Mouse (Mus musculus) lung, embryonic 16.5 days (tissue): ENCODE data around the gene Edn1. TPM values are rescaled to one million over a fixed set of nuclear protein-coding genes. Genes with fewer than 3 reads are reported as not detected.

ENCODE experiments used
- ATAC-seq: fragments of 200-750 bp; cut with Nextera tagmentation; 2 replicates; pipeline ENCODE4 v1.8.0; 2017; ENCODE audit warnings: low read depth, mild to moderate bottlenecking, moderate library complexity
- H3K27ac ChIP-seq: fragments of 300-500 bp; sonication (generic); 2 replicates; pipeline ENCODE4 v1.5.1; 2014; ENCODE audit warnings: mild to moderate bottlenecking, control low read depth, low read length
- H3K27me3 ChIP-seq: fragments of 300-500 bp; sonication (generic); 2 replicates; pipeline ENCODE4 v1.6.1; 2014; ENCODE audit warnings: low read depth, low read length, mixed read lengths; ENCODE audit not compliant: control insufficient read depth, insufficient read depth
- H3K36me3 ChIP-seq: fragments of 300-500 bp; sonication (generic); 2 replicates; pipeline ENCODE4 v1.6.1; 2014; ENCODE audit warnings: low read length; ENCODE audit not compliant: control insufficient read depth, insufficient read depth
- H3K4me1 ChIP-seq: fragments of 300-500 bp; sonication (generic); replicated peaks from 2 replicates; pipeline ENCODE4 v1.6.1; 2014; ENCODE audit warnings: low read length, mixed read lengths; ENCODE audit not compliant: control insufficient read depth, insufficient read depth
- H3K4me2 ChIP-seq: fragments of 300-500 bp; sonication (generic); 2 replicates; pipeline ENCODE4 v1.6.1; 2014; ENCODE audit warnings: low read depth, low read length, control low read depth
- H3K4me3 ChIP-seq: fragments of 300-500 bp; sonication (generic); 2 replicates; pipeline ENCODE4 v1.5.1; 2014; ENCODE audit warnings: mild to moderate bottlenecking, low read length, control low read depth
- H3K9ac ChIP-seq: fragments of 300-500 bp; sonication (generic); 2 replicates; pipeline ENCODE4 v1.6.1; 2014; ENCODE audit warnings: low read length, control low read depth
- H3K9me3 ChIP-seq: fragments of 300-500 bp; sonication (generic); 2 replicates; pipeline ENCODE4 v1.6.1; 2016; ENCODE audit warnings: low read length; ENCODE audit not compliant: control insufficient read depth
- WGBS: fragments of 180-500 bp; shearing (Covaris S2); extraction: QIAGEN DNeasy Blood & Tissue Kit; methylation state at CpG from one replicate; pipeline ENCODE4 v1.1.7; 2014; 5-methylcytosine and 5-hydroxymethylcytosine counted together
- polyA plus RNA-seq: library from polyadenylated mRNA; unstranded; fragments of >200 nt; fragmentation: Nextera tagmentation; extraction: Ambion mirVana; gene quantifications from 2 replicates; pipeline ENCODE4 v1.2.1, GENCODE M21; 2015

Edn1 gene
- polyA plus RNA-seq = 7.7 and 9.2 TPM in 2 replicates

GRCm38 (mm10) chr13:42301161-42301721, at the start of gene Edn1:
TSS of gene Edn1 (plus strand) at chr13:42301476.
- H3K27ac ChIP-seq = peak within 1 kb of the TSS; percentile 38
- H3K4me2 ChIP-seq = peak within 1 kb of the TSS; percentile 85
- WGBS = under 1% methylated on average over 26 of the region's 26 CpGs
- peak within 1 kb of the TSS; percentile 63 for H3K9ac ChIP-seq
- H3K27me3 ChIP-seq = no peaks in the 10 kb centered on the region
- peak; percentile 74 for ATAC-seq
- peaks cover 17% of the 10 kb centered on the region for H3K4me1 ChIP-seq
- no peaks in the 10 kb centered on the region for H3K36me3 ChIP-seq
- no peaks in the 10 kb centered on the region for H3K9me3 ChIP-seq
- peak within 1 kb of the TSS; percentile 59 for H3K4me3 ChIP-seq

GRCm38 (mm10) chr13:42253821-42254220, 47.5 kb upstream of the Edn1 start:
- 73% methylated on average over 5 of the region's 5 CpGs for WGBS
- Histone ChIP-seq H3K9me3 (peaks cover 5% of the 10 kb centered on the region; the same call in 1 of the 2 replicates), H3K4me2 (no peak overlapping the region), H3K4me3 (no peak overlapping the region), H3K27me3 (no peaks in the 10 kb centered on the region), H3K4me1 (no peaks in the 10 kb centered on the region), H3K9ac (no peak overlapping the region), H3K27ac (no peak overlapping the region), H3K36me3 (no peaks in the 10 kb centered on the region)
- ATAC-seq = no peak

GRCm38 (mm10) chr13:42255105-42255504, 46.2 kb upstream of the Edn1 start:
- H3K9ac ChIP-seq = no peak overlapping the region
- no peaks in the 10 kb centered on the region for H3K4me1 ChIP-seq
- H3K27ac ChIP-seq = no peak overlapping the region
- H3K27me3 ChIP-seq = no peaks in the 10 kb centered on the region
- no peak overlapping the region for H3K4me2 ChIP-seq
- no peak overlapping the region for H3K4me3 ChIP-seq
- ATAC-seq = peak; percentile 23; the same call in 1 of the 2 replicates
- peaks cover 5% of the 10 kb centered on the region; the same call in 1 of the 2 replicates for H3K9me3 ChIP-seq
- no peaks in the 10 kb centered on the region for H3K36me3 ChIP-seq
- 71% methylated on average over 1 of the region's 1 CpGs for WGBS

GRCm38 (mm10) chr13:42258422-42258821, 42.9 kb upstream of the Edn1 start:
- 0 out of 2 replicates have a peak, but pooled peaks have one; percentile 23 for ATAC-seq
- WGBS = 64% methylated on average over 5 of the region's 5 CpGs

GRCm38 (mm10) chr13:42260667-42261066, 40.6 kb upstream of the Edn1 start:
- Histone ChIP-seq H3K9me3 (peaks cover under 1% of the 10 kb centered on the region; the same call in 1 of the 2 replicates), H3K36me3 (no peaks in the 10 kb centered on the region), H3K4me1 (no peaks in the 10 kb centered on the region), H3K27me3 (no peaks in the 10 kb centered on the region), H3K4me3 (no peak overlapping the region), H3K4me2 (no peak overlapping the region), H3K9ac (no peak overlapping the region), H3K27ac (no peak overlapping the region)
- WGBS = 75% methylated on average over 6 of the region's 6 CpGs
- no peak for ATAC-seq

More at GRCm38 (mm10) chr13:42258422-42258821, 42.9 kb upstream of the Edn1 start:
- Histone ChIP-seq H3K4me2 (no peak overlapping the region), H3K4me3 (no peak overlapping the region), H3K9me3 (peaks cover 5% of the 10 kb centered on the region; the same call in 1 of the 2 replicates), H3K27me3 (no peaks in the 10 kb centered on the region), H3K36me3 (no peaks in the 10 kb centered on the region), H3K9ac (no peak overlapping the region), H3K27ac (no peak overlapping the region), H3K4me1 (no peaks in the 10 kb centered on the region)

GRCm38 (mm10) chr13:42270051-42270450, 31.2 kb upstream of the Edn1 start:
- Histone ChIP-seq H3K4me1 (no peaks in the 10 kb centered on the region), H3K36me3 (no peaks in the 10 kb centered on the region), H3K4me2 (no peak overlapping the region), H3K4me3 (no peak overlapping the region), H3K9me3 (no peaks in the 10 kb centered on the region), H3K27me3 (no peaks in the 10 kb centered on the region), H3K27ac (no peak overlapping the region), H3K9ac (no peak overlapping the region)
- no peak for ATAC-seq
- WGBS = 66% methylated on average over 9 of the region's 9 CpGs

GRCm38 (mm10) chr13:42276774-42277454, 24.4 kb upstream of the Edn1 start:
- no peak overlapping the region for H3K4me2 ChIP-seq
- WGBS = 77% methylated on average over 9 of the region's 9 CpGs
- no peak overlapping the region for H3K9ac ChIP-seq
- H3K9me3 ChIP-seq = no peaks in the 10 kb centered on the region
- H3K27me3 ChIP-seq = no peaks in the 10 kb centered on the region
- H3K4me3 ChIP-seq = no peak overlapping the region
- H3K27ac ChIP-seq = no peak overlapping the region
- no peak for ATAC-seq
- H3K4me1 ChIP-seq = no peaks in the 10 kb centered on the region
- no peaks in the 10 kb centered on the region for H3K36me3 ChIP-seq

GRCm38 (mm10) chr13:42277751-42278150, 23.5 kb upstream of the Edn1 start:
- Histone ChIP-seq H3K9me3 (no peaks in the 10 kb centered on the region), H3K27ac (no peak overlapping the region)
- no peak for ATAC-seq

GRCm38 (mm10) chr13:42285896-42286295, 15.4 kb upstream of the Edn1 start:
- H3K9me3 ChIP-seq = no peaks in the 10 kb centered on the region
- 71% methylated on average over 3 of the region's 3 CpGs for WGBS
- no peaks in the 10 kb centered on the region for H3K4me1 ChIP-seq
- no peaks in the 10 kb centered on the region for H3K27me3 ChIP-seq
- no peak overlapping the region for H3K27ac ChIP-seq
- H3K4me2 ChIP-seq = no peak overlapping the region
- no peaks in the 10 kb centered on the region for H3K36me3 ChIP-seq
- no peak for ATAC-seq
- H3K9ac ChIP-seq = no peak overlapping the region
- no peak overlapping the region for H3K4me3 ChIP-seq

More at GRCm38 (mm10) chr13:42277751-42278150, 23.5 kb upstream of the Edn1 start:
- no peak overlapping the region for H3K4me3 ChIP-seq
- H3K36me3 ChIP-seq = no peaks in the 10 kb centered on the region
- no peak overlapping the region for H3K9ac ChIP-seq
- H3K27me3 ChIP-seq = no peaks in the 10 kb centered on the region
- no peaks in the 10 kb centered on the region for H3K4me1 ChIP-seq
- WGBS = 82% methylated on average over 2 of the region's 2 CpGs
- H3K4me2 ChIP-seq = no peak overlapping the region
